Mouse (Mus musculus) limb, embryonic 11.5 days (tissue): ENCODE data around the gene Aldh8a1. TPM values are rescaled to one million over a fixed set of nuclear protein-coding genes. Genes with fewer than 3 reads are reported as not detected.

Experiments
- ATAC-seq: fragments of 200-750 bp; cut with Nextera tagmentation; 2 replicates; pipeline ENCODE4 v1.8.0; 2017; ENCODE audit warnings: low read depth; ENCODE audit not compliant: insufficient number of reproducible peaks, low FRiP score, low TSS enrichment
- DNase-seq: peaks from one replicate; pipeline ENCODE4 v3.0.0-alpha.2; 2015; ENCODE audit warnings: low spot score
- H3K27ac ChIP-seq: fragments of 300-500 bp; sonication (generic); replicated peaks from 2 replicates; pipeline ENCODE4 v1.5.1; 2014; ENCODE audit warnings: low read depth, mild to moderate bottlenecking, low read length
- H3K27me3 ChIP-seq: fragments of 300-500 bp; sonication (generic); 2 replicates; pipeline ENCODE4 v1.6.1; 2014; ENCODE audit warnings: mild to moderate bottlenecking, low read length, mixed read lengths; ENCODE audit not compliant: control insufficient read depth, insufficient read depth
- H3K36me3 ChIP-seq: fragments of 300-500 bp; sonication (generic); 2 replicates; pipeline ENCODE4 v1.6.1; 2014; ENCODE audit warnings: mild to moderate bottlenecking, low read length, moderate library complexity, mixed read lengths; ENCODE audit not compliant: control insufficient read depth, insufficient read depth
- H3K4me1 ChIP-seq: fragments of 300-500 bp; sonication (generic); 2 replicates; pipeline ENCODE4 v1.6.1; 2014; ENCODE audit warnings: low read length, mixed read lengths; ENCODE audit not compliant: control insufficient read depth, insufficient read depth
- H3K4me2 ChIP-seq: fragments of 300-500 bp; sonication (generic); 2 replicates; pipeline ENCODE4 v1.6.1; 2014; ENCODE audit warnings: low read depth, mild to moderate bottlenecking, moderate library complexity; ENCODE audit not compliant: severe bottlenecking
- H3K4me3 ChIP-seq: fragments of 300-500 bp; sonication (generic); 2 replicates; pipeline ENCODE4 v1.5.1; 2014; ENCODE audit warnings: low read depth, low read length
- H3K9ac ChIP-seq: fragments of 300-500 bp; sonication (generic); 2 replicates; pipeline ENCODE4 v1.6.1; 2014; ENCODE audit warnings: mild to moderate bottlenecking, low read length
- H3K9me3 ChIP-seq: fragments of 300-500 bp; sonication (generic); 2 replicates; pipeline ENCODE4 v1.6.1; 2016; ENCODE audit warnings: low read length; ENCODE audit not compliant: control insufficient read depth
- WGBS: fragments of 180-500 bp; shearing (Covaris S2); extraction: QIAGEN DNeasy Blood & Tissue Kit; methylation state at CpG from one replicate; pipeline ENCODE4 v1.1.7; 2014; 5-methylcytosine and 5-hydroxymethylcytosine counted together
- polyA plus RNA-seq: library from polyadenylated mRNA; unstranded; fragments of >200 nt; fragmentation: Nextera tagmentation; extraction: Ambion mirVana; gene quantifications from 2 replicates; pipeline ENCODE4 v1.2.1, GENCODE M21; 2014

The Aldh8a1 gene
- polyA plus RNA-seq, 1 experiment from 2014 or later, result not detected

DNA sequence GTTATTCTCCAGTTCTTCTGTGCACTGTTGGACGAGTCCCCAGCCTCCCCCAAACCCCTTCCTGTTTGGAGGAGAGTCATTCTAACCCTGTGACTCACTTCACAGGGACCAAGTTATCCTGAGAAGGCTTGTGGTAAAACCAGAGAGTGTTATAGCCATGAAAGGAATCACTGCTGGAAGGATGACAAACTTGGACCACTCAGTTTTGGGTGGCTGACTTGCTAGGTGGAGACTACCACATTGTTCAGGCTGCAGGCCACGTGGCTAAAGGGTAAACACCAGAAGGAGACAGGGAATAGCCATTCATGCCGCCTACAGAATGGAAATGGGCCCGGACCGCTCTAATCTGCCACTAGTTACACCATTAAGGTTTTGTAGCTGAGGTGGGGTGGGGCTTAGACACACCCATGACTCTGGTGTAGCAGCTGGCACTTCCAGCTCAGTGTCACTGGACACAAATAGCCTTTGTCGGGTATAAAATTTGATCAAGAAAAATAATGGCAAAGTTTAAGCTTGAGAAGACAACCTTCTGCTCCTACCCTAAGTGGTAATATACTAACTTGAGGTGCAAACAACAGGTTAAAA is 34.6 kb downstream of the Aldh8a1 start:
- H3K27ac ChIP-seq, result no peak overlapping the region
- no peaks in the 10 kb centered on the region for H3K36me3 ChIP-seq
- H3K9ac ChIP-seq, result no peak overlapping the region
- H3K4me3 ChIP-seq, result no peak overlapping the region
- WGBS, result 77% methylated on average over 6 of the region's 6 CpGs
- DNase-seq, result no peak
- ATAC-seq, result no peak
- H3K4me1 ChIP-seq, result no peaks in the 10 kb centered on the region
- H3K4me2 ChIP-seq, result no peak overlapping the region
- H3K9me3 ChIP-seq, result no peaks in the 10 kb centered on the region
- no peaks in the 10 kb centered on the region for H3K27me3 ChIP-seq

DNA sequence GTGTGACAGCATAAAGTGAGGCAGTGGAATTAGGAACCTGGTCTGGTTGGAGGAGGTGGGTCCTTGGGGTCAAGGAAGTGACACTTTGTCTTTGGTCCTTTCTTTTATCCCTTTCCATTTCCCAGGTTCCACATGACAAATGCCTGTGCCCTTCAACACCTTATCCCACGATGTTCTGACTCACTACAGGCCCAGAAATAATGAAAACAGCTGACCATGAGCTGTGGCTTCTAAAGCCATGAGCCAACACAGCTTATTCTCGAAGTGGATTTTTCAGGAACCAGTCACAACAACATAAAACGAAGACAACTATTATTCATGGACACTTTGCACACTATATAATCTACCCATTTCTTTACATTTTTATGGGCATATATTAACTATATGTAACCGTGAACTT is 37.9 kb downstream of the Aldh8a1 start:
- Histone ChIP-seq H3K4me2 (no peak overlapping the region), H3K27me3 (no peaks in the 10 kb centered on the region), H3K9ac (no peak overlapping the region), H3K4me3 (no peak overlapping the region), H3K4me1 (no peaks in the 10 kb centered on the region), H3K27ac (no peak overlapping the region), H3K36me3 (no peaks in the 10 kb centered on the region), H3K9me3 (no peaks in the 10 kb centered on the region)
- WGBS, result 74% methylated on average over 4 of the region's 4 CpGs
- ATAC-seq, result no peak
- DNase-seq, result no peak

DNA sequence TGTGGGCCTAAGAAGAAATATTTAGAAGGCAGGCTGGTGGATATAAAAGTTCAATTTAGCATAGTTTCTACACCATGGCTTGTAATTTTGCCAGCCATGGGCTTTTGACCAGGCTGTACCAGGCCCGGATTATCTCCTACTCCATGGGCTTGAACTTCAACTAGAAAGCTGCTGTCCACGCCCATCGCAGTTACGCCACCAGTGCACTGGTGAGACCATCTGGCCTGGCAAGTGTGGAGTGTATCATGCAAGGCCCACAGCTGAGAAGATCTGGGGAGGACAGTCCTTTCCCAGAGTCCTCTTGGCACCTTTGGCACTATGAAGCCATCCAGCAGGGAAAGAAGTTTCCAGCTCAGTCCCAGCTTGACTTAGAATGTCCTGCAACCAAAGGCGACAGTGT is 39.1 kb downstream of the Aldh8a1 start:
- no peak overlapping the region for H3K4me3 ChIP-seq
- no peak overlapping the region for H3K4me2 ChIP-seq
- 91% methylated on average over 5 of the region's 5 CpGs for WGBS
- no peaks in the 10 kb centered on the region for H3K36me3 ChIP-seq
- DNase-seq (no peak), ATAC-seq (no peak)
- H3K9ac ChIP-seq, result no peak overlapping the region
- no peaks in the 10 kb centered on the region for H3K9me3 ChIP-seq
- H3K27me3 ChIP-seq, result no peaks in the 10 kb centered on the region
- no peaks in the 10 kb centered on the region for H3K4me1 ChIP-seq
- H3K27ac ChIP-seq, result no peak overlapping the region

DNA sequence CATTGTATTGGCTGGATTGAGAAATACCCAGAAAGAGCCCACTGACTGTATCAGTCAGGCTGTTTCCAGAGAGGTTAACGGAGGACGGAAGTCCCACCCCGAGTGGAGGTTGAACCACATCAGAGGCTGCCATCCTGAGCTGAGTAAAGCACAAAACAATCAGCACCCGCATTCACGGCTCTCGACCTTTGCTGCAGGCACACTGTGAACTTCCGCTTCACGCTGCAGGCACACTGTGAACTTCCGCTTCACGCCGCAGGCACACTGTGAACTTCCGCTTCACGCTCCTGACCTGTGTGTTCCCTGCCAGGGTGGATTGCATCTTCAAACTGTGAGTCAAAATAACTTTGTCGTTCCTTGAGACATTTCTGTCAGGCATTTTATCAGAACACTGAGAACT is 42.1 kb downstream of the Aldh8a1 start:
- no peak for DNase-seq
- no peaks in the 10 kb centered on the region for H3K27me3 ChIP-seq
- H3K4me2 ChIP-seq, result no peak overlapping the region
- no peaks in the 10 kb centered on the region for H3K4me1 ChIP-seq
- H3K27ac ChIP-seq, result no peak overlapping the region
- H3K4me3 ChIP-seq, result no peak overlapping the region
- ATAC-seq, result no peak
- H3K9me3 ChIP-seq, result no peaks in the 10 kb centered on the region
- H3K36me3 ChIP-seq, result no peaks in the 10 kb centered on the region
- WGBS, result 90% methylated on average over 14 of the region's 14 CpGs
- H3K9ac ChIP-seq, result no peak overlapping the region

DNA sequence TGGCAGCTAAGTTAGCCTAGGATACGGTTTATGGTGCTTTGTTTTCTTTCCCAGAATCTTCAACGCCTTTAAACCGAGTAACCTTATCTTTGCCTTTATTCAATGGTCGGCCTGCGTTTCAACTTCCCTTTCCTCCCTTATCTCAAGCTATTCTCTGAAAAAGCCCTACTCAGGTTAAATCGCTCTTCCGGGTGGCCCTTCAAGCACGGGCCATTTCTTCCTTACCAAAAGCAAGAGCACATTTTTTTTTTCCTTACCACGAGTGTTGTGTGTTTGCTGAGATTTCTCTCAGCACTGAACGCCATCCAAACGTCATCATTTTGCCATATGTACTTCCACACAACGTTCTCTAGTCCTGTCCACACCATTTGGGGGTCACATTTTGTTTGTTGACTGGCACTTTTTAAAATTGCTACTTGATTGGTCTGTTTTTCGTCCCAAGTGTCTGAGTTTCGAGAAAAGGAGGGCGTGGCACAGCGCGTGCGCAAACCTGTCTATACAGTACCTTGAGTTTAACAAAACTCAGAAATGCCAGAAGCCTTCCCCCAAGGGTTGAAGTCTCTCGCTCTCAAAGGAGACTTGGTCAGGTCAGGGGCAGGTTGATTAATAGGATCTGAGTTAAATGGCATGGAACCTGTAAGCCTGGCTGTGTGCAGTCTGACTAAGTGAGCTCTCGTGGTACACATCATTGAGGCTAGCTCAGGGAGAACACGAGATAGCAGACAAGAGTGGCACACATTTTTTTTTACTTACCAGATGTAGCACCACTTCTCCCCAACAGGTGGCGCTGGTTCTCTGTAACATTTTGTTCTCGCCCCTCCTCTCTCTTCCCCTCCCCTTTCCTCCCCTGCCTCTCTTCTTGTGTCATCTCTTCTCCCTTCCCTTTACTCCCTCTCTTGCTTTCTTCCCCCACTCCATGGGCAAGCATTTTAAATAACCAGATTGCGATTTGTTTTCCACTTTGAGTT is 43.6 kb downstream of the Aldh8a1 start:
- WGBS, result 74% methylated on average over 24 of the region's 24 CpGs
- no peaks in the 10 kb centered on the region for H3K4me1 ChIP-seq

DNA sequence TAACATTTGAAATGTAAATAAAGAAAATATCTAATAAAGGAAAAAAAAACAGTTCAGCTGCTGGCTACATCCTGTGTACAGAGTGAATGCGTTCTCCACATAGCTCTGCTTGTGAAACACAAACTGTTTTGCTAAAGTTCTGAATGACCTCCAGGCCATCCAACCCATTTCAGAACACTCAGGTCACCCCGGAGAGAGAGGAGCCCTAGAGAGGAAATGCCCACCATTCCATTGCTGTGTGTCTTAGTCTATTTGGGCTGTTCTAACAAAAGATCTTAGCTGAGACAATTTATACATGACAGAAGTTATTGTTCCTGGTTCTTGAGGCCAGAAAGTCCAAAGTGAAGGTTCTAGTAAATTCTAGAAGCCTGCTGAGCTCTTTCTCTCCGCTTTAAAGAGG is 49.4 kb downstream of the Aldh8a1 start:
- H3K27me3 ChIP-seq, result no peaks in the 10 kb centered on the region
- H3K9ac ChIP-seq, result no peak overlapping the region

More for the DNA sequence above, 43.6 kb downstream of the Aldh8a1 start:
- H3K4me2 ChIP-seq, result no peak overlapping the region
- no peaks in the 10 kb centered on the region for H3K27me3 ChIP-seq
- H3K9me3 ChIP-seq, result no peaks in the 10 kb centered on the region
- ATAC-seq (no peak), DNase-seq (peak; percentile 64)
- no peak overlapping the region for H3K4me3 ChIP-seq
- no peak overlapping the region for H3K27ac ChIP-seq
- H3K9ac ChIP-seq, result no peak overlapping the region
- H3K36me3 ChIP-seq, result no peaks in the 10 kb centered on the region

DNA sequence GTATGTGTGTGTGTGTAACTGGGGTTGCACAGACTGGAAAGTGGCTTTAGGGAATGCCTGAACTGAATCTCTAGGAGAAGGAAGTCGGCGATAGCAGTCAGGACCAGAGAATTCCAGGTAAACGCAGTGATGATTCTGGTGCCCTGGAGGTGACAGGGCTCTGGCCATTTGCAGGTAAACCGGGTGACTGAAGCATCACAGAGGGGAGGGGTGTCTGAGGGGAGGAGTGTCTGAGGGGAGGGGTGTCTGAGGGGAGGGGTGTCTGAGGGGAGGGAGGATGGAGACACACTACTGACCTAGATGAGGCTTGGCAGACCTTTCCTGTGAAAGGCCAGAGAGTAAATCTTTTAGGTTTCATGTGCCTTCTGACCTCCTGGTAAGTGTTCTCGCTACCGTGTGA is 50.9 kb downstream of the Aldh8a1 start:
- WGBS, result 71% methylated on average over 6 of the region's 6 CpGs
- H3K9ac ChIP-seq, result no peak overlapping the region
- no peaks in the 10 kb centered on the region for H3K27me3 ChIP-seq
- no peak overlapping the region for H3K27ac ChIP-seq
- no peak for ATAC-seq
- no peak for DNase-seq
- H3K9me3 ChIP-seq, result no peaks in the 10 kb centered on the region
- H3K4me2 ChIP-seq, result no peak overlapping the region
- no peaks in the 10 kb centered on the region for H3K4me1 ChIP-seq
- H3K36me3 ChIP-seq, result no peaks in the 10 kb centered on the region
- no peak overlapping the region for H3K4me3 ChIP-seq

More for the DNA sequence above, 49.4 kb downstream of the Aldh8a1 start:
- ATAC-seq (no peak), DNase-seq (no peak)
- WGBS, result 81% methylated on average over 3 of the region's 3 CpGs
- no peaks in the 10 kb centered on the region for H3K36me3 ChIP-seq
- H3K4me1 ChIP-seq, result no peaks in the 10 kb centered on the region
- no peak overlapping the region for H3K4me3 ChIP-seq
- H3K9me3 ChIP-seq, result no peaks in the 10 kb centered on the region
- H3K4me2 ChIP-seq, result no peak overlapping the region
- no peak overlapping the region for H3K27ac ChIP-seq

DNA sequence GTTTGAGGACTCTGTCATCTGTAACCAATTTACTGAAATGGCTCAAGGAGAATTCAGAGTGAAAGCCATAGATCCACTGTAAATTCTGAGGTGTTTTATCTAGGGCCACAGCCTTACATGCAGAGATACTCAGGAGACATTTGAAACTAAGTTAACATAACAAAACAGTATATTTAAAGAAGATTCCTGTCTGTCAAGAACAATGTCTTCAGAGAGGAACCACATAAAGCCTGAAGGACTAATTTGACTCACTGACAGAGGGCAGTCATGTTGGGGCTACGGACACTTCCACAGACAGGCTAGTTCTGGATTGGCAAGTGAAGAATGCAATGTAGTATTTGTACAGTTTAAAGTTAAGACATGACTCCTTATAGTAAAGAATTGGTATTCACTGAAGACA is 62.2 kb downstream of the Aldh8a1 start:
- H3K27ac ChIP-seq, result no peak overlapping the region
- DNase-seq (no peak), ATAC-seq (no peak)
- H3K27me3 ChIP-seq, result no peaks in the 10 kb centered on the region
- H3K9ac ChIP-seq, result no peak overlapping the region
- 89% methylated on average over 1 of the region's 1 CpGs for WGBS
- no peak overlapping the region for H3K4me3 ChIP-seq
- H3K9me3 ChIP-seq, result no peaks in the 10 kb centered on the region
- no peaks in the 10 kb centered on the region; the same call in 1 of the 2 replicates for H3K4me1 ChIP-seq
- no peaks in the 10 kb centered on the region for H3K36me3 ChIP-seq
- H3K4me2 ChIP-seq, result no peak overlapping the region
